Mouse (Mus musculus) thymus, adult 2 months (tissue): ENCODE measurements around the gene Zmym3.

Source experiments
- CTCF ChIP-seq: fragments of 200-500 bp; IDR thresholded peaks from 2 replicates; pipeline ENCODE4 v1.5.1; 2012; ENCODE audit warnings: mild to moderate bottlenecking, control low read depth, low read length, moderate library complexity, borderline replicate concordance; ENCODE audit not compliant: control insufficient read depth, poor library complexity, insufficient read depth; ENCODE audit errors: extremely low read depth
- POLR2A ChIP-seq: fragments of 200-500 bp; IDR thresholded peaks from 2 replicates; pipeline ENCODE4 v1.6.1; 2012; ENCODE audit warnings: mild to moderate bottlenecking, low read length, control low read depth, moderate library complexity; ENCODE audit not compliant: control insufficient read depth, poor library complexity, insufficient read depth; ENCODE audit errors: extremely low read depth

DNA sequence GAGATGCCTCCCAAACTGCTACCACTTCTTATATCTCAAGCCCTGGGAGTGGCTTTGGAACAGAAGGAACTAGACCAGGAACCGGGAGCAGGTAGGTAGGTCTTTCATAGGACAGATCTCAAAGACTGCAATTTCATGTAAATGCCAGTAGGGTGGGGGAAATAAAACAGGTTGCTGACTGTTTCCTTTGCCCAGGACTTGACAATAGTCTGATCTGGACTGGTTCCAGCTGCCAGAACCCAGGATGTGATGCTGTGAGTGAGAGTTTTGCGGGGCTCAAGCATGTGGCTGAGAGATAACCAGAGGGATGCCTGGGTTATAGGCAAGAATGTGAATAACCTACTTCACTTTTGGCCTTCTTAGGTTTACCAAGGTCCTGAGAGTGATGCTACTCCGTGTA, 30.9 kb upstream of the Zmym3 start:
- TF ChIP-seq CTCF = no peak
- no peak for TF ChIP-seq POLR2A
